Mouse (Mus musculus) cortical plate, adult 2 months (tissue): ENCODE measurements around the gene Pdzd11. TPM values are rescaled to one million over a fixed set of nuclear protein-coding genes. Genes with fewer than 3 reads are reported as not detected.
A peak's percentile ranks its signal among the peaks of the same experiment; 100 is the strongest.

Experiments used
- H3K27ac ChIP-seq: fragments of 200-500 bp; 2 replicates; pipeline ENCODE4 v1.5.1; 2012; ENCODE audit warnings: low read length, control low read depth, inconsistent platforms; ENCODE audit not compliant: insufficient read depth
- H3K4me1 ChIP-seq: fragments of 200-500 bp; 2 replicates; pipeline ENCODE4 v1.6.1; 2011; ENCODE audit warnings: low read length; ENCODE audit not compliant: control insufficient read depth, insufficient read depth
- H3K4me3 ChIP-seq: fragments of 200-500 bp; 2 replicates; pipeline ENCODE4 v1.5.1; 2011; ENCODE audit warnings: mild to moderate bottlenecking, low read length, control low read depth; ENCODE audit not compliant: insufficient read depth
- CTCF ChIP-seq: fragments of 200-500 bp; IDR thresholded peaks from 2 replicates; pipeline ENCODE4 v1.5.1; 2011; ENCODE audit warnings: mild to moderate bottlenecking, control low read depth, low read length; ENCODE audit not compliant: insufficient read depth; ENCODE audit errors: extremely low read depth
- POLR2A ChIP-seq: fragments of 200-500 bp; IDR thresholded peaks from 2 replicates; pipeline ENCODE4 v1.6.1; 2011; ENCODE audit warnings: mild to moderate bottlenecking, low read length, control low read depth; ENCODE audit not compliant: insufficient read depth; ENCODE audit errors: extremely low read depth
- polyA plus RNA-seq: library from polyadenylated mRNA; depleted of rRNA; stranded (reverse); fragments of >200 nt; gene quantifications from 2 replicates; pipeline ENCODE4 v1.2.3, GENCODE M21; 2012; rRNA removed

Gene Pdzd11
- 49.3 and 55.7 TPM in 2 replicates for polyA plus RNA-seq

DNA sequence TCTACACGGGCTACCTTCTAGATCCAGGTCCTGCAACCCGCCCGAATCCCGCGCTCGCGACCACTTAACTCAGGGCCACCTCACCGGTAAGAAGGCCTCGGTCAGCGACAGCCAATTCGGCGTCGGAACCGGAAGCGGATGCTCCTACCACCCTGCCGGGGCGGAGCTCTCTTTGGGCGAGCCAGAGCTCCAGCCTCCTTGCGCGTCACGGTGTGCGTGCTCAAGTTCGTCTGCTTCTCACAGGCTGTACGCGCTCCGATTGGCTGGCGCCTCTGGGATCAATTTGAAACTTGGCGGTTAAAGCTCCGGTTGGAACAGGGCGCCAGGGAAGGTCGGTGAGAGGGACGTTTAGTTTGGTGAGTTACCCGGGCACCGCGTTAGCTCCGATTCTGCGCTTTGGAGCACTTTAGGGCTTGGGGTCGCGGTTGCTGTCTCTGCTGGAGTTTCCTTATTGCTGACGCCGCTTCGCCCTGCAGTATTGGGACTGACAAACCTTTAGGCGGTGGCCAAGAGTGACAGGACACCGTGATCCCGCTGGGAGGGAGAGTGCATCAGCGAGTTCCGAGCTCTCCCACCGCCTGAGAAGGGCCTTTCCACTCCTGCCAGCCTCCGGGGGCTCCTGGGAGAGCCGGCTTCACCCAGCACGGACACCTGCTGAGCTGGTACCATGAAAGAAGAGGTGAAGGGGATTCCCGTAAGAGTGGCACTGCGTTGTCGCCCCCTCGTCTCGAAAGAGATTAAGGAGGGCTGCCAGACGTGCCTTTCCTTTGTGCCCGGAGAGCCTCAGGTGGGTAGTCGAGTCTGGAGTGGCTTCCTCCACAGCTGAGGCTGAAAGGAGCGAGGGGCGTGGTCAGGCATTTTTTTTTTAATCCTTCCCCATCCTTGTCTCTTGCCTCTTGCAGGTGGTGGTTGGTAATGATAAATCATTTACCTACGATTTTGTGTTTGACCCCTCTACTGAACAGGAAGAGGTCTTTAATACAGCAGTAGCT is at the start of gene Pdzd11:
TSS of gene Pdzd11 (minus strand) at position 767 of the 992 bp plus-strand sequence.
- Histone ChIP-seq H3K4me3 (peak within 1 kb of the TSS; percentile 39), H3K27ac (no peak within 1 kb of the TSS), H3K4me1 (no peaks in the 10 kb centered on the region; the same call in 1 of the 2 replicates)
- TF ChIP-seq POLR2A (peak; percentile 61; the same call in 1 of the 2 replicates), CTCF (no peak)

DNA sequence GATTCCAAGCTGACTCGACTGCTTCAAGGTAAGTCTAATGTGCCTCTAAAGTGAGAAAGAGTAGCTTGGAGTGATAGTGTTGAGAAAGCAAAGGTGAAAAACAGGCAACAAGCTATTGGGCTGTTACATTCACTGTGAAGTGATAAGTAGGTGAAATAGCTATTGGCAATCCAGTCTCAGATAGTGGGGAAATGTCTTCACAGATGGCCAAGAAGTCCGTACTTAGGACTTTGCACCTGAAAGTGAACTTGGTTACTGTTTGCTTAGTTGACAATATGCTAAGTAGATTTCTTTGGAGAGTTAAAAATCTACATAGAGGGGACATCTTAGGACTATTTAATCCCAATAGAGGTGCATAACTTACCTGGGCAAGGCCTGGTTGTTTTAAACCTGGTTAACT is 38.5 kb upstream of the Pdzd11 start:
- Histone ChIP-seq H3K4me1 (no peaks in the 10 kb centered on the region), H3K4me3 (no peak overlapping the region), H3K27ac (no peak overlapping the region)
- TF ChIP-seq POLR2A: no peak
- TF ChIP-seq CTCF: no peak

DNA sequence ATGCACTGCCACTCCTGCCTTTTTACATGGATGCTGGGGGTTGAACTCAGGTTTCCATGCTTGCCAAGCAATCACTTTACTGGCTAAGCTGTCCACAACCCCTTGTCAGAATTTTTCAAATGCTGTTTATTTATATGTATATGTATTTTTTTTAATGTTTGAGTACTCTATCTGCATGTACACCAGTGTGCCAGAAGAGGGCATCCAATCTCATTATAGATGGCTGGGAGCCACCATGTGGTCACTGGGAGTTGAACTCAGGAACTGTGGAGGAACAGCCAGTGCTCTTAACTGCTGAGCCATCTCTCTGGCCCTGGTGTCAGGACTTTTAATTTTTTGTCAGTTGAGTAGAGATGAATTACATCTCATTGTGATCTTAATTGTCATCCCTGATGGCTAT is 26.5 kb upstream of the Pdzd11 start:
- TF ChIP-seq POLR2A: no peak
- TF ChIP-seq CTCF: no peak
- Histone ChIP-seq H3K4me3 (no peak overlapping the region), H3K27ac (no peak overlapping the region), H3K4me1 (no peaks in the 10 kb centered on the region)

DNA sequence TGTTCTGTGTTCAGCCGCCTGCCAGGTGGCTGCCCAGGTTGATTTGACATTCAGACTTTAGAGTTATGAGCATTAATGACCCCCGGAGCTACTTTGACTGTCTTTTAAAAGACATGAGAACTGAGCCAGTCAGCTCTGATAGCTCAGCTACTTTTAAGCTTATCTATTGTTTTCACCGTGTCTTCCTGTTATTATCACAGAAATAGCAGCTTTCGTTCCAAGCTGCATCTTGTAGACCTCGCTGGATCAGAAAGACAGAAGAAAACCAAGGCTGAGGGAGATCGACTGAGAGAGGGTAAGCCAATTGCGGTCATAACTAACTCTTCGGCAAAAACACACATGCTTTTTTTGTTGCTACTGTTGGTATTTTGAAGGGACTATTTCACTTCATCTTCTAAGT is 12.1 kb upstream of the Pdzd11 start:
- no peak overlapping the region for H3K27ac ChIP-seq
- TF ChIP-seq CTCF: no peak
- no peak for TF ChIP-seq POLR2A
- no peaks in the 10 kb centered on the region for H3K4me1 ChIP-seq
- no peak overlapping the region for H3K4me3 ChIP-seq

DNA sequence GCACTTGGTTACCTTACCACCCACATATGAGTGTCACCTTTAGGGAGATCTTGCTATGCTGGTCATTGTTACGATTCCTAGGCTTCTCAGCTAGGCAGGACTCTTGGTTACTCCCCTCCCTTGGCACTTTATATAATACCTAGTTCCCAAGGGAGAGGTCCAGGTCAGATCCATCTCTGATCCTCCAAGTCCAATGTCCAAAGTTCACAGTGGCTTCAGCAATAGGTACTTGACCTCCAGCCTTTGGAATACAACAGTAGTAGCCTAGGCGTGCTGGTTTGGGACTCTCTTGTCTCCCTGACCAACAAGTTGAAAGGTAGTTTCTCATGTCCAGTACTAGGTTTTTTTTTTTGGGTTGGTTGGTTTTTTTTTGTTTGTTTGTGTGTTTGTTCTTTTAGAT is 2.7 kb upstream of the Pdzd11 start:
- TF ChIP-seq POLR2A: no peak
- no peak for TF ChIP-seq CTCF
- no peak overlapping the region for H3K27ac ChIP-seq
- H3K4me3 ChIP-seq: no peak overlapping the region
- no peaks in the 10 kb centered on the region; the same call in 1 of the 2 replicates for H3K4me1 ChIP-seq

DNA sequence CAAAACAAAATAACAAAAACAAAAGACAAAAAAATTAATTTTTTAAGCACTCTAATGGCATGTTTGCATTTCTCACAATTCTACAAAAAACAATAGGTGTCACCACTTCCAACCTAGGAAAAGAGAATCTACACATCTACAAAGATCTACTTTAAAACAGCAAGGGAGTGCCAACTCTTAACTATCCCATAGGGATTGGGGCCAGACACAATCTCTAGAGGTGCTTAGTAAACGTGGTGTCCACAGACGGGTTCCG is 894 bp downstream of the Pdzd11 start, which contains the start of gene Kif4:
TSS of gene Kif4 (plus strand) at position 192 of the 256 bp plus-strand sequence.
- no peaks in the 10 kb centered on the region; the same call in 1 of the 2 replicates for H3K4me1 ChIP-seq
- TF ChIP-seq CTCF (no peak), POLR2A (no peak)
- peak within 1 kb of the TSS; percentile 39 for H3K4me3 ChIP-seq
- no peak within 1 kb of the TSS for H3K27ac ChIP-seq

DNA sequence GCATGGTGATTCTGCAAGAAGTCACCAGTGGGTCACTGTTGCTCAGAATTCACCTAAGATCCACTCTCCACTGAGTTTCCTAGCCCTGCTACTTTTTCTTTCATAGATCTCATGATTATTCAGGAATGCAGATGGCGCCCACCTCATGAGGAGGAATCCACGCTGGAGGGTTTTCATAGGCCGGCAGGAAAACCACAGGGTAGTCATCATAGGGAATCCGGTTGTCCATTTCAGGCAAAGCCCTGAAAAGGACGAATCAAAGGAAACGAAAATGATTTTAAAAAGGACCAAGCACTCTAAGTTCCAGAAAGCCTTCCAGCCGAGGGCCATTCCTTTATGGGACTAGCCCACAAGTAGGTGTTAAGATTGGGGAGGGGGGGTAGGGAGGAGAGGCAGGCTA is 1.2 kb downstream of the Pdzd11 start:
- no peak overlapping the region for H3K27ac ChIP-seq
- H3K4me3 ChIP-seq: peak overlapping the region; percentile 39
- no peak for TF ChIP-seq POLR2A
- no peak for TF ChIP-seq CTCF
- H3K4me1 ChIP-seq: no peaks in the 10 kb centered on the region; the same call in 1 of the 2 replicates

DNA sequence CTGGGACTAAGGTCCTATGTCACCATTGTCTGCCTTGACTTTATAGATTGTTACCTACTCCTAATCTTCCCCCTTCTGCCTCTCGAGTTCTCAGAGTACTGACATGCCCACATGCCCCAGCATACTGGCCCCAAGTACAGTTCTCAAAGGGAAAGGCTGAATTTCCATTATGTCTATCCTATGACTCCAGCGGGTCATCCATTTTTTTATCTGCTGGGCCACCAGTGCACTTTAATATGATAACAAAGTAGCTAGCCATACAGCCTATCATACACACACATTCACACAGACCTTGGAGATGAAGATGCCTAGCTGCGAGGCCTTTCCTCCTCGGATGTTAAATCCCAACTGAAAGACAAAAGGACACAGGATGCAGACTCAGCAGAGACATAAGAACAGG is 2.1 kb downstream of the Pdzd11 start:
- TF ChIP-seq CTCF: no peak
- no peak for TF ChIP-seq POLR2A
- H3K27ac ChIP-seq: no peak overlapping the region
- H3K4me3 ChIP-seq: no peak overlapping the region
- H3K4me1 ChIP-seq: no peaks in the 10 kb centered on the region; the same call in 1 of the 2 replicates

DNA sequence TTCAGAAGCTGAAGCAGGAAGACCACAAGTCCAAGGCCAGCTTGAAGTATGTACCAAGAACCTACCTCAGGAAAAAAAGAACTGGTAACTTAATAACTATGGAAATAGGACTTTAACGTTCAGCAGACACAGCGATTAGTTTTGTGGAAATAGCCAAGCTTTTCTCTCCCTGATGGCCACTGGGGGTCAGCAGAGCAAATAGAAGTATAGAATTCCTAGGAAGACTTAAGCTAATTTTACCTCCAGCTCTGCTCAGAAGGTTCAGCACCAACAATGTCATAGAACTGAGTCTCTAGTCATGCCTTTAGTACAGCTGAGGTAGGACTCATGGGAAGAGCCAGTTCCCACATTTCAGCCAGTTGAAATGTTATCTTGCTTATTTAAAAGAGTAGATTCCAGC is 5.0 kb downstream of the Pdzd11 start:
- Histone ChIP-seq H3K27ac (no peak overlapping the region), H3K4me3 (no peak overlapping the region), H3K4me1 (no peaks in the 10 kb centered on the region; the same call in 1 of the 2 replicates)
- TF ChIP-seq POLR2A (no peak), CTCF (peak; percentile 26; the same call in 1 of the 2 replicates)

DNA sequence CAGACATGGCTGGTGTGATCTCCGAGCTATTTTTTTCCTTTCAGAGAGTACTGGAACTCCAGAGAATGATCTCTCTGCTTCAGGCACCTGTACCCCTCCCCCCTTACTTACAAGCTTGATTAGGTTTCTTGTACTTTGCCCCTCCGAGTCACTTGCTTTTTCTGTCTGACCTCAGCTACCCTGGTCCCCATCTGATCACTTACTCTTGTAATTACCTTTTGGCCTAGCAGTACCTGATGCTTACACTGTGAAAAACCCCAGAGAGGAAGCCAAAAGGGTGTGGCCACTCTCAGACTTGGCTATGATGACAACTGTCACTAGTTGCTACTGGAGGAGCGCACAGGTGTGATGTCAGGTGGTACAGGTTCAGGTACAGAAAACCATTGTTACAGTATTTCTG is 7.9 kb downstream of the Pdzd11 start:
- no peak for TF ChIP-seq POLR2A
- no peak for TF ChIP-seq CTCF
- Histone ChIP-seq H3K4me3 (no peak overlapping the region), H3K4me1 (no peaks in the 10 kb centered on the region), H3K27ac (no peak overlapping the region)
